Mouse (Mus musculus) layer of hippocampus, postnatal 25 days (tissue): Measurements from ENCODE around the gene Cux1. TPM values are rescaled to one million over a fixed set of nuclear protein-coding genes. Genes with fewer than 3 reads are reported as not detected.
A peak's percentile ranks its signal among the peaks of the same experiment; 100 is the strongest.

ENCODE experiments used
- DNase-seq, 2 experiments: peaks; one replicate each; pipeline ENCODE4 v3.0.0; 2022; ENCODE audit warnings: mixed read lengths in 2 of 2, low spot score in 1 of 2; ENCODE audit errors: extremely low spot score in 1 of 2
- total RNA-seq, 2 experiments: library from RNA; stranded (reverse); gene quantifications; 2 replicates each; pipeline ENCODE4 v1.2.3; 2021

The Cux1 gene
- total RNA-seq, 2 experiments from 2014 or later: 36.6 to 37.1 TPM

DNA sequence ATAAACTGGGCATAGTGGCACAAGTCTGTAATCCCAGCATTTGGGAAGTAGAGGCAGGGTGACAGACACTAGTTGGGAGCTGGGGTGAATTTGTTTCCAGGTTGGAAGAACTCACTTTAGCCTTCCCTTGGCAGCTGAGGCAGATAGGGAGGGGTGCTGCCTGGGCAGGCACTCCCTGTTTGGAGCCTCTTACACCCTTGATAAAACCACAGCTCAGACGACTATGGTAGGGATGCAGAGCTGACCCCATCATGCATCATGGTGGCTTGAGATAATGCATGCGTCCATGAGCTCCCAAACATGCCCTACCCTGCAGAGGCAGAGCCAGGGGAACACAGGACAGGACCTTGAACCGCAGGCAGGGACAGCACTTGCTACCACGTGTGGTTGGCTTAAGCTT, 232.5 kb downstream of the Cux1 start:
- no peak for DNase-seq

DNA sequence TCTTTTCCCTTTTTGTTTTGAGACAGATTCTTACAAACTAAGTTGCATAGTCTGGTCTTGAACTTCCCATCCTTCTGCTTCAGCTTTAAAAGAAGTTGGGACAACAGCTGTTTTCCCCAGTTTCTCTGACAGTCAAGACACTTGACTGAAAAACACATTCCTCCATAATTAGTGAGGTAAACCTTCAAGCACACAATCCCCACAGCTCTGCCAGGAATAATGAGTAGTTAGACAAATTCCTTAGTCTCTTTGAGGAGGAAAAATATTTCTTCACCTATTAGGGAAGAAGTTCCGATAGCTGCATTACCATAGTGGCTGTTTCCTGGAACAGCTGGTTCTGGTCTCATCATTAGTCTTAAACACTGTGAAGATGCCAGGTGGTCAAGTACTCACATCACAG, 233.2 kb downstream of the Cux1 start:
- no peak for DNase-seq

GRCm38 (mm10) chr5:136332786-136333462, 234.4 kb downstream of the Cux1 start:
- no peak for DNase-seq

DNA sequence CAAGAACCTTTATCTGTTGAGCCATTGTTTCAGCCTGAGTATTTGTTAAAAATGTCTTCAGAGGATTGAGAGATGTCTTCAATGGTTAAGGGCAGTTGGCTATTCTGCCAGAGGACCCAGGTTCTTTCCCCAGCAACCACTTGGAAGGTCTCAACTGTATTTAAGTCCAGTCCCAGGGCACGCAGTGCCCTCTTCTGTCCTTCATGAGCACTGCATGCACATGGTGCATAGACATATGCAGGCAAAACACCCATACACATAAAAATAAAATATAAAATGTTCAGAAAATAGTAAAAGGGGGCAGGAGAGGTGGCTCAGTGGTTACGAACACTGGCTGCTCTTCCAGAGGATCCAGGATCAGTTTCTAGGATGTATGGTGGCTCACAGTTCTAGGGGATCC, 239.6 kb downstream of the Cux1 start:
- no peak for DNase-seq

DNA sequence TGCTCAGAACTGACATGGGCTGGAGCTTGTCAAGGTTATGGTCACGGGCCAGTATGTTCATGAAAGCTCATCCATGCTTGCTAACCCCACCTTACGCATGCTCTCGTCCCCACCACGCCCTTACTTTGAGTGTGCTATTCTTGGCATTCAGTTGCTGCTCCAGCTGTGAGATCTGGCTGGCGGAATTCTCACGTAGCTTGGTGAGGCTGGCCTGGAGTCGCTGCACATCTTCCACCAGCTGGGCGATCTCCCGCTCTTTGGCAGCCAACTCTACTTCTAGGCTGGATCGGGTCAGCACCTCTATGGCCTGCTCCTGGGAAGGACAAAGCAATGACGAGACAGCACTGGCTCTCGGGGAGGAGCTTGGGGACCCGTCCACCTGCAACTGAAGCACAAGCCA, 240.7 kb downstream of the Cux1 start:
- DNase-seq: no peak

GRCm38 (mm10) chr5:136324506-136324905, 242.8 kb downstream of the Cux1 start:
- no peak for DNase-seq

DNA sequence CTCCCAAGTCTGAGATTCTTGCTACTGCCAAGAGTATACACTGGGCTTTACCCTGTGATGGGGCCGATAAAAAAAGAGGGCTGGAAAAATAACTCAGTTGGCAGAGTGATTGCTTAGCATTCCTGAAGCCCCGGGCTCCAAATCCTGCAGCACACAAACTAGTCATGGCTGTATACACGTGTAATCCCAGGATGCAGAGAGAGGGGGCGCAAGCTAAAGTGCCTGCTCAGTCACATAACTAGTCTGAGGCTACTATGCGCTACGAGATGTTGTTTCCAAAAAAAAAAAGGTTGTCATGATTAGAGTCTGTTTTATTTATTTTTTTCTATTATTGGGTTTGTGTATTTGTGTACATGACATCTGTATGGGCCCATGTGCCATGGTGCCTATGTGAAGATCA, 245.9 kb downstream of the Cux1 start:
- peak in 1 of 2 experiments; percentile 13 for DNase-seq

DNA sequence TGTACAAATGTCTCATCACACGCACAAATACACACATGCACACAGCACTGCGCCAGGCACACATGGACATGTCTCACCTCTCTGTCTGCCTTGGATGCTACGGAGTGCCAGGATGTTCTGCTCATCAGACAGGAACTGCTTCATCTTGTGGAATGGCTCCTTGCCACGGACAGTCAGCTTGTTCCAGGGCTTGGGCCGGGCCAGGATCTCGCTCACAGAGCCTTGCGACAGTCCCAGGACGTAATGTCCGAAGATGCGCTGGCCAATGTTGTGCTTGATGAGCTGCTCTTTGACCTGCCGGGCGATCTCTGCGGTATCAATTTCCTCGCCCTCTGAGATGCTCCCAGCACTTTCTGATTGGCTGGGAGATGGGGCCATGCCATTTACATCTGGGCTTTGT, 254.7 kb downstream of the Cux1 start:
- no peak for DNase-seq

GRCm38 (mm10) chr5:136312166-136312565, 255.1 kb downstream of the Cux1 start:
- no peak for DNase-seq

DNA sequence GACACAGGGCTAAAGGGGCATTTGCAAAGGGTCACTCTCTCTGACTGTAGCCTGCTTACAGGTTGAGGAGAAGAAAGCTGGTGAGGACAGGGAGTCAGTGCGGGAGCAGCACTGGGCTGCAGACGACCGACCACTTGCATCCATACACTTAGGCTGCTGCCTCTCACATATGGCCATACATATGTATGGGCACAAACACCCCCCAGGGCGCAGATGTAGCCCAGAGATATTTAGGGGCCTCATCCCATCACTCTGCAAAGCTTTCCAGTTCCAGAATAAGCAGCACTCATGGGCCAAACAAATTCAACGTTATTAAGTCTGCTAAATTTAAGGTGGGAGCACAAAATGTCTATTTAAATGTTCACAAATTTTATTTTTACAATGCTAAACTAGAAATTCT, 261.0 kb downstream of the Cux1 start:
- DNase-seq: no peak

DNA sequence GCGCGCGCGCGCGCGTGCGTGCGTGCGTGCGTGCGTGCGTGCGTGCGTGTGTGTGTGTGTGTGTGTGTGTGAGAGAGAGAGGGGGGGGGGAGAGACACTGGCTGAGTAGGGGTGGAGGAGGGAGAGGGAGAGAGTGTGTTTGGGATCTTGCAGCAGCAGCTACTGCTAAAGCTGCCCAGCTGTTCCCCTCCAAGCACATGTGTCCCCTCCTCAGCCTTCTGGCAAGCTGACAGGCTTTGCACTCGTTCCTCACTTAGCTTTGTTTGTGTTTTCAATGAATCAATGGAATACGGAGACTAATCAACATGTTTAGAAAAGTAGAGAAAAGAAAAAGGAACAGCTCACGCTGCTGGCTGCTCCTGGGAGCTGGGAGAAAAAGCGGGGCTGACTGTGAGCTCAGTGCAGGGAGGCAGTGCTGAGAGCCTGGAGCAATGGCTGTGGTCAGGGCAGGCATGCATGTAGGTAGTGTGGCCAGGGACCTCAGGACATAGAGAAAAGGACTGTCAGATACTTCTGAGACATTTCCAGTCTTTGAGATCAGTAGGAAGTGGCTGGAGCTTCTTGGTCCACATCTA, 263.8 kb downstream of the Cux1 start:
- no peak for DNase-seq

DNA sequence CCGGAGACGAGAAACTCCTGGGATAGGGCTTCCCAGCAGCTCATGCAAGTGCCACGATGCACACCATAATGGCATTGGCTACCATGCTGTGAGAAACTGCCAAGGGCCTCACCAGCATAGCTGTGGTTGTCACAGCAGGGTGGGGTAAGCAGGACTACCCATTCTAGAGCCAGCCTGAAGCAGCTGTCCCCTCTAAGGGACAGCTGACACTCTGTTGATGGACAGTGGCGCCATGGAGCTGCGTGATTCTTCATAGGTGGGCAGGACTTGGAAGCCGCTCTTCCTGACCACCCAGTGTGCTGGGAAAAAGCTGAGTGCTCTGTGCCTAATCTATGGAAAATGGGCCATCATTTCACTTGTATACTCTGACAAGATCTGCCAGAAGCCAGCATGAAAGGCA, 266.4 kb downstream of the Cux1 start:
- no peak for DNase-seq

GRCm38 (mm10) chr5:136297691-136298090, 269.6 kb downstream of the Cux1 start:
- DNase-seq: no peak

GRCm38 (mm10) chr5:136296911-136297310, 270.4 kb downstream of the Cux1 start:
- no peak for DNase-seq

- DNase-seq: no peak
Measured at GRCm38 (mm10) chr5:136292971-136293418, 274.3 kb downstream of the Cux1 start.

DNA sequence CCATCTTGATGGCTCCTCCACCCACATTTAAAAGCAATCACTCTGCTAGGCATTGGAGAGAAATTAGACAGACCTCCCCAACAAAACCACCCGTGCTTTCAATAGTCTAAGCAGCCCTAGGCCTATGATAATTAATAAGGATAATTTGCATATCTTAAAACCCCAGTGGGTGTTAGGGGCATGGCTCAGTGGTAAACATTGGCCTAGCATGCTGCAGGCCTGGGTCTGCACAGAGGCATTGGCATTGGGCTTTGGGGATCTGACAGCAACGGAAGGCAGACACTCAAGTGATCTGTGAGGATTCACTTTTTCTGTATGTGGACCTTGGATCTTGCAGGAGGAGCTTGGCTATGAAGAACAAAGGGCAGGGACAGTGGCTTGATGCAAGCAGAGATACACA, 274.9 kb downstream of the Cux1 start:
- no peak for DNase-seq

DNA sequence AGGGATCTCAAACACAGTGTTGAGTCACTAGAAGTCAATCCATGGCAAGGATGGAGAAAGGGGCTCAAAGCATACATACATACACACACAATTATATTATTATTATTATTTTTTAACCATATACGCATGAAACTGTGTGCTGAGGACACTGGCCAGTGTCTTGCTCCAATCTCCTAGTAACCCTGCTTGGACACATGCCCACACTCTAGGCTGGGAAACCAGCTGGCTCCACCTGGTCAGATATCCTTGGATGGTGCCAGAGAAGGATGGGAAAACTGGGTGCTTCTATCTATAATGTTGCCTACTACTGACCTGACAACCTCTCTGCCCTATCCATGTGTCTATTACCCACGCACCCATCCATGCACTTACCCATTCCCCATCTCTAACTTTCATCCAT, 275.7 kb downstream of the Cux1 start:
- no peak for DNase-seq

GRCm38 (mm10) chr5:136289776-136290175, 277.5 kb downstream of the Cux1 start:
- no peak for DNase-seq

- no peak for DNase-seq
Measured at GRCm38 (mm10) chr5:136288351-136289081, 278.8 kb downstream of the Cux1 start.

DNA sequence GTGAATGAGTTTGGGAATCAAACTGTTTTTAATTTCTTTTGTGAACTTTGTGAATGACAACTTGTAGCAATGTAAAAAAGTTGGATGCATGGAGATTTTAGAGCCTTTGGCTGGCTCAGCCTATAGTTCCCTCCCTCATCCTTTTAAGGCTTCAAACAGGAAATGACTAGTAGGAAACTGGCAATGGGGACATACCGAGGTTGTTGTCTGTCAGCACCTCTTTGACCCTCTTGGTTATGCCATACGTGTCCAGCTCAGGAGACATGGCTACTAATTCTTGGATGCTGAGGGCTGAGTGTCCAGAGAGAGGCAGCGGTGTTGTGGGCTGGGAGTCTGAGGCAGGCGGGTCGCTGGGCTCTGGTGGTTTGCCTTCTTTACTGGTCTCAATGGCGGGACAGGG, 280.7 kb downstream of the Cux1 start:
- no peak for DNase-seq

DNA sequence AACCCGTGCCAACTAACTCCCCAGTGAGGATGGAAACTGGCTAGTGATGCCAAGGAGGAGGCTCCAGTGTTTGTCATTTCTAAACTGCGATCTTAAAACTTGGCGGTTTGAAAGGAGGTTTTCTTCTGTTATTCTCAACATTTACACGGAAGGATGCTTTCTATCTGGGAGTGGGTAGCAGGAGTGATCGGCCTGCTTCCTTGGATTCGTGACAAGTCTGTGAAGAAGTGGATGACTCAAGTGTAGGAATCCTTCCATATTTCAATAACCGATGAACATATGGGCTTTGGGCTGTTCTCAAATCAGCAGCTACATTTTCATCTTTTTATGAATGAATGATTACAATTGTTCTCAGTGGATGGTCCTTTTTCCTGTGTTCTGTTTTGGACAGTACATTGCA, 282.2 kb downstream of the Cux1 start:
- DNase-seq: no peak

- peak; percentile 27 to 36 for DNase-seq
Measured at GRCm38 (mm10) chr5:136281351-136281750, 285.9 kb downstream of the Cux1 start.
